Mouse (Mus musculus): ENCODE measurements around the gene Ppfia2. TPM values are rescaled to one million over a fixed set of nuclear protein-coding genes. Genes with fewer than 3 reads are reported as not detected.

Gene Ppfia2
- polyA plus RNA-seq, 1 experiment from 2014 or later, result 0.17 TPM

DNA sequence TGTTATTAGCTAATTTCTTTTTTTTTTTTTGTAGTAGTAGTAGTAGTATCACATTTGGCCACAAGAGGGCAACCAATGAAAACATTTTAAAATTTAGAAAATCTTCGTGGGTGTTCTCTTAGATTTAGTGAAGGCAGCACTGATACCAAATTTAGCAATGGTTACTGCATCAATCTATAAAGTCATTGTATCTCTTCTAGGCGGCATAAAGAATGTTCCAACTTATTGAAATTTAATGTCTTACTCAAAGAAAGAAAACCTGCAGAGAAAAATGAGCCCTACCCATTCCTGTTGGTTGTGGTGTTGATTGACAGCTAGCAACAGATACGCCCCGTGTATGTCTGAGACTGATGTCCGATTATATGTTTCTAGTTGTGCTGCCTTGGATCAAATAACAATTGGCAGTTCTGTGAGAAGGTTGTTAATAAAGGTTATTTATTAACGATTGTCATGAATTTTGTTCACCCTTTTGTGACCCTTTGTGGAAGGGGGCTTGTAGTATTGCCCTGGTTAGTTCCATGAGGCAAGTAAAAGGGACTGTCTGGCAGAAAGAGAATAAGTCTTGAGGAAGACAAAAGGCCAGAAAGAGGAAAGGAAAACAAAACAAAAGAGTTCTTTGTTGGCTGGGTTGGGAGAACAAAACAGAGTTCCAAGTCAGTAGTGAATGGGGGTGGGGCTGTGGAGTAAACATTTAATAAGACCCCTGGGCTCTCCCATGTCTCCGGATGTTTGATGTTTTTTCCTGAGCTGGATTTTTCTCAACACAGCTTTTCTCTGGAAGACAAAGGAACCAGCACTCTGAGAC is 139.2 kb downstream of the Ppfia2 start:
- ATAC-seq (replicated peaks; ENCODE audit: low FRiP score, low read depth), result 0 out of 2 replicates have a peak, but pooled peaks have one; percentile 40

DNA sequence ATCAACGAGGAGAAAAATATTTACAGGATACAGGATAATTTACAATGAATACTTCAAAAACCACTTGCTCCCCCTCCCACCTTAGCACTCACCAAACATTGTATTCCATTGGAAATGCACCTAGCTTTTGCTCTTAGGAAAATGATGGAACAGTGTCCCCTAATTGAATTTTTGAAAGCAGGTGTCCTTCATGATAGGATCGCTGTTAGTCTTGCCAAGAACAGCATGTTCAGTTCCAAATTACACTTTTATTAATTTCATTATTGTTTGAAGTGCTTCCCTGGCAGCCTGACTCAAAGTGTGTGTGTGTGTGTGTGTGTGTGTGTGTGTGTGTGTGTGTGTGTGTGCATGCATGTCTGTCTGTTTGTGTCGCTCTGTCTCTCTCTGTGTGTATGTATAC is 140.1 kb downstream of the Ppfia2 start:
- Histone ChIP-seq H3K9me3 (replicated peaks; ENCODE audit: low read length) (no peaks in the 10 kb centered on the region), H3K36me3 (ENCODE audit: insufficient read depth, low read length) (no peaks in the 10 kb centered on the region), H3K4me2 (ENCODE audit: low read length) (no peak overlapping the region), H3K27ac (no peak overlapping the region), H3K4me3 (replicated peaks; ENCODE audit: low read depth, low read length) (no peak overlapping the region), H3K4me1 (replicated peaks; ENCODE audit: insufficient read depth, low read length) (no peaks in the 10 kb centered on the region), H3K9ac (ENCODE audit: low read depth, low read length) (no peak overlapping the region), H3K27me3 (ENCODE audit: insufficient read depth, low read length) (no peaks in the 10 kb centered on the region)
- TF ChIP-seq CTCF (IDR thresholded peaks at IDR 0.05; ENCODE audit: low read depth), result no peak
- ATAC-seq (replicated peaks; ENCODE audit: low FRiP score, low read depth), result no peak
- DNase-seq (ENCODE audit: low spot score), result no peak
- WGBS, result 81% methylated on average over 3 of the region's 3 CpGs

More for the DNA sequence above, 139.2 kb downstream of the Ppfia2 start:
- Histone ChIP-seq H3K36me3 (ENCODE audit: insufficient read depth, low read length) (no peaks in the 10 kb centered on the region), H3K9ac (ENCODE audit: low read depth, low read length) (no peak overlapping the region), H3K4me3 (replicated peaks; ENCODE audit: low read depth, low read length) (no peak overlapping the region), H3K9me3 (replicated peaks; ENCODE audit: low read length) (no peaks in the 10 kb centered on the region), H3K4me1 (replicated peaks; ENCODE audit: insufficient read depth, low read length) (no peaks in the 10 kb centered on the region), H3K4me2 (ENCODE audit: low read length) (peak overlapping the region; percentile 30), H3K27ac (no peak overlapping the region), H3K27me3 (ENCODE audit: insufficient read depth, low read length) (no peaks in the 10 kb centered on the region)
- DNase-seq (ENCODE audit: low spot score), result peak; percentile 74
- WGBS, result 24% methylated on average over 7 of the region's 7 CpGs
- peak; percentile 67 for TF ChIP-seq CTCF (IDR thresholded peaks at IDR 0.05; ENCODE audit: low read depth)

DNA sequence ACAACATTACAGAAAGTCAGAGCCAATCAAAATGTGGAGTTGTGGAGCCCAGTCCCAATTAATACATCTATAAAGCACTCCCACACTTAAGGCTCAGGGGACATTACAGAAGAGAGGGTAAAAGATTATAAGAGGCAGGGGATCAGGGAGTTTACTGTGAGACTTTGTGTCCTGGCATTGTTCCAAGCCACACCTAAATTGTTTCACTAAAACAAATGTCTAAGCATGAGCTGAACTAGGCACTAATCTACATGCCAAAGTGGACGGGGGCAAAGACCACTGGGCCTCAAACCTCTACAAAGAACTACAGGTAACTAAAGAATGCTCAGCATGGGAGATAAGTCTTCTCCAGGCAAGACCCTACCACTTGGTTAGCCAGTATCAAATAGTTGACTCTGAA is 148.1 kb downstream of the Ppfia2 start:
- DNase-seq (ENCODE audit: low spot score) (no peak), ATAC-seq (replicated peaks; ENCODE audit: low FRiP score, low read depth) (no peak)
- H3K36me3 ChIP-seq (ENCODE audit: insufficient read depth, low read length), result no peaks in the 10 kb centered on the region
- no peak overlapping the region for H3K27ac ChIP-seq
- TF ChIP-seq CTCF (IDR thresholded peaks at IDR 0.05; ENCODE audit: low read depth), result no peak
- H3K9me3 ChIP-seq (replicated peaks; ENCODE audit: low read length), result no peaks in the 10 kb centered on the region
- WGBS, result 61% methylated on average over 1 of the region's 1 CpGs
- no peaks in the 10 kb centered on the region for H3K27me3 ChIP-seq (ENCODE audit: insufficient read depth, low read length)
- no peak overlapping the region for H3K4me3 ChIP-seq (replicated peaks; ENCODE audit: low read depth, low read length)
- H3K4me1 ChIP-seq (replicated peaks; ENCODE audit: insufficient read depth, low read length), result no peaks in the 10 kb centered on the region
- no peak overlapping the region for H3K9ac ChIP-seq (ENCODE audit: low read depth, low read length)
- H3K4me2 ChIP-seq (ENCODE audit: low read length), result no peak overlapping the region

- no peak overlapping the region for H3K4me3 ChIP-seq (replicated peaks; ENCODE audit: low read depth, low read length)
- no peaks in the 10 kb centered on the region for H3K27me3 ChIP-seq (ENCODE audit: insufficient read depth, low read length)
- no peak overlapping the region for H3K9ac ChIP-seq (ENCODE audit: low read depth, low read length)
- TF ChIP-seq CTCF (IDR thresholded peaks at IDR 0.05; ENCODE audit: low read depth), result no peak
- WGBS, result 87% methylated on average over 1 of the region's 1 CpGs
- no peaks in the 10 kb centered on the region for H3K4me1 ChIP-seq (replicated peaks; ENCODE audit: insufficient read depth, low read length)
- no peak overlapping the region for H3K27ac ChIP-seq
- H3K36me3 ChIP-seq (ENCODE audit: insufficient read depth, low read length), result no peaks in the 10 kb centered on the region
- no peak overlapping the region for H3K4me2 ChIP-seq (ENCODE audit: low read length)
- no peak for ATAC-seq (replicated peaks; ENCODE audit: low FRiP score, low read depth)
- DNase-seq (ENCODE audit: low spot score), result no peak
- no peaks in the 10 kb centered on the region for H3K9me3 ChIP-seq (replicated peaks; ENCODE audit: low read length)
Observed at GRCm38 (mm10) chr10:106620952-106621351, 150.8 kb downstream of the Ppfia2 start.

DNA sequence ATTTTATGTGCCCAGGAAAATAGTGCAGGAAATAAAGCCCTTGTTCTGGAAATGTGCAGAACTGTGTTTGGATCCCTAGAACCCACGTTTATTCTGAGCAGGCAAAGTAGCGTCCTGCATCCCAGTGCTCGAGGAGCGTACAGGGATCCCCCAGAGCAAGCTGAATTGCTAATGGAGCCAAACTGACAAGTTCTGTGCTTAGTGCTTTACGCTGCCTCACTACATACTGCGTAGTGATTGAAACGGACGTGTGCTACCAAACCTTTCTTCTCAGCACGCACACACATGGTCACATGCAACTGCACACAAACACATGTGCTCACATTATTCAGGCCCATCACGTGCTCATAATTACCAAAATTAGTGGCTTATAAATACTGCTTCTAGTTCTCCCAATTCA is 153.2 kb downstream of the Ppfia2 start:
- no peaks in the 10 kb centered on the region for H3K9me3 ChIP-seq (replicated peaks; ENCODE audit: low read length)
- ATAC-seq (replicated peaks; ENCODE audit: low FRiP score, low read depth) (no peak), DNase-seq (ENCODE audit: low spot score) (no peak)
- H3K4me3 ChIP-seq (replicated peaks; ENCODE audit: low read depth, low read length), result no peak overlapping the region
- H3K27me3 ChIP-seq (ENCODE audit: insufficient read depth, low read length), result no peaks in the 10 kb centered on the region
- no peaks in the 10 kb centered on the region for H3K4me1 ChIP-seq (replicated peaks; ENCODE audit: insufficient read depth, low read length)
- TF ChIP-seq CTCF (IDR thresholded peaks at IDR 0.05; ENCODE audit: low read depth), result no peak
- no peak overlapping the region for H3K9ac ChIP-seq (ENCODE audit: low read depth, low read length)
- no peaks in the 10 kb centered on the region for H3K36me3 ChIP-seq (ENCODE audit: insufficient read depth, low read length)
- 83% methylated on average over 10 of the region's 10 CpGs for WGBS
- H3K27ac ChIP-seq, result no peak overlapping the region
- no peak overlapping the region for H3K4me2 ChIP-seq (ENCODE audit: low read length)

DNA sequence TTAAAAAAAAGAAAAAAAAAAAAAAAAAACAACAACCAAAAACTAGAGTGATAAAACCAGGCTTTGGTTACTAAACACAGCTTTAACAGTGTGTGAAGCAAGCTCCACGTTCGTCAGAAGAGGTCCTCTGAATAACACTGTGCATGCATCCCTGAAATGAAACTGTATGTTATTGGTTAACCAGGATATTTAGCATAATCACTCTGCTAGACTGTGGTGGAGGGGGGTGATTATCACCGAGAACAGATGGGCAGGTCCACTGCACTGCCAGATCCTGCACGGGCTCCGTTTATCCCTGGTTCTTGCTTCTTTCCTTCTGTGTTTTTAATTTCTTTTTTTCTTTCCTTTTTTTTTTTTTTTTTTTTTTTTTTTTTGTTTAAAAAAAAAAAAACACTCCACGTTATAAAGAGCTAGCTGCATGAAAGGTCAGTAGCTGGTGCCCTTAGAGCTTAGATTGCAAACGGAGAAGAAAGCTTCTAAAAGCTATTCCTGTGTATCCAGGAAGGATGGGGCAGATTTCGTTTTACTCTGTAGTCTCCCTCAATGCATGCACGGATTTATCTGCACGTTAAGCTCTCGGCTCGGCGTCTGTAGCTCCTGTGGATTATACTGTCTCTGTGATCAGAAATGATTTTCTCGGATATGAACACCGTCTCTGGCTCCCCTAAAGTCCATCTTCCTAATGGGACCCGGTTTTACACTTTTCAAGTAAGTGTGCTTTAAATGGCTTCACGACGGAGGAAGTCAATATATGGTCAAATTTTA is 162.2 kb downstream of the Ppfia2 start:
- DNase-seq (ENCODE audit: low spot score), result peak; percentile 9
- Histone ChIP-seq H3K36me3 (ENCODE audit: insufficient read depth, low read length) (no peaks in the 10 kb centered on the region), H3K27ac (no peak overlapping the region), H3K9me3 (replicated peaks; ENCODE audit: low read length) (no peaks in the 10 kb centered on the region), H3K4me3 (replicated peaks; ENCODE audit: low read depth, low read length) (no peak overlapping the region), H3K27me3 (ENCODE audit: insufficient read depth, low read length) (no peaks in the 10 kb centered on the region), H3K4me1 (replicated peaks; ENCODE audit: insufficient read depth, low read length) (no peaks in the 10 kb centered on the region), H3K4me2 (ENCODE audit: low read length) (no peak overlapping the region), H3K9ac (ENCODE audit: low read depth, low read length) (no peak overlapping the region)
- peak; percentile 79; the same call in 1 of the 2 replicates for ATAC-seq (replicated peaks; ENCODE audit: low FRiP score, low read depth)
- WGBS, result 55% methylated on average over 18 of the region's 18 CpGs
- TF ChIP-seq CTCF (IDR thresholded peaks at IDR 0.05; ENCODE audit: low read depth), result no peak
